Mouse (Mus musculus): ENCODE measurements around the gene Syna. TPM values are rescaled to one million over a fixed set of nuclear protein-coding genes. Genes with fewer than 3 reads are reported as not detected.

Gene Syna
- polyA plus RNA-seq, 1 experiment = not detected

GRCm38 (mm10) chr5:134565696-134566095 lies 5.7 kb upstream of the Syna start:
- TF ChIP-seq POLR2A (IDR thresholded peaks at IDR 0.05; ENCODE audit: borderline replicate concordance, control insufficient read depth, low read depth, low read length) (no peak), CTCF (IDR thresholded peaks at IDR 0.05; ENCODE audit: control insufficient read depth, insufficient read depth, low read length) (no peak)
- WGBS = 75% methylated on average over 6 of the region's 6 CpGs

GRCm38 (mm10) chr5:134564272-134564671 lies 4.3 kb upstream of the Syna start:
- H3K4me1 ChIP-seq (ENCODE audit: control insufficient read depth, insufficient read depth, low read length) = no peaks in the 10 kb centered on the region
- TF ChIP-seq CTCF (IDR thresholded peaks at IDR 0.05; ENCODE audit: control insufficient read depth, insufficient read depth, low read length) (no peak), POLR2A (IDR thresholded peaks at IDR 0.05; ENCODE audit: borderline replicate concordance, control insufficient read depth, low read depth, low read length) (no peak)
- H3K27ac ChIP-seq (ENCODE audit: control insufficient read depth, insufficient read depth, low read depth, low read length, poor library complexity) = no peak overlapping the region
- WGBS = 86% methylated on average over 2 of the region's 2 CpGs
- no peak overlapping the region for H3K4me3 ChIP-seq (replicated peaks; ENCODE audit: control insufficient read depth, low read depth, low read length)

More at GRCm38 (mm10) chr5:134565696-134566095, 5.7 kb upstream of the Syna start:
- Histone ChIP-seq H3K27ac (ENCODE audit: control insufficient read depth, insufficient read depth, low read depth, low read length, poor library complexity) (no peak overlapping the region), H3K4me3 (replicated peaks; ENCODE audit: control insufficient read depth, low read depth, low read length) (no peak overlapping the region), H3K4me1 (ENCODE audit: control insufficient read depth, insufficient read depth, low read length) (no peaks in the 10 kb centered on the region)

- no peak overlapping the region for H3K27ac ChIP-seq (ENCODE audit: control insufficient read depth, insufficient read depth, low read depth, low read length, poor library complexity)
- TF ChIP-seq CTCF (IDR thresholded peaks at IDR 0.05; ENCODE audit: control insufficient read depth, insufficient read depth, low read length) (no peak), POLR2A (IDR thresholded peaks at IDR 0.05; ENCODE audit: borderline replicate concordance, control insufficient read depth, low read depth, low read length) (no peak)
- H3K4me3 ChIP-seq (replicated peaks; ENCODE audit: control insufficient read depth, low read depth, low read length) = no peak overlapping the region
- no peaks in the 10 kb centered on the region; the same call in 1 of the 2 replicates for H3K4me1 ChIP-seq (ENCODE audit: control insufficient read depth, insufficient read depth, low read length)
- WGBS = 85% methylated on average over 16 of the region's 16 CpGs
These were observed 640 bp upstream of the Syna start for GRCm38 (mm10) chr5:134560450-134561171.

- H3K4me3 ChIP-seq (replicated peaks; ENCODE audit: control insufficient read depth, low read depth, low read length) = no peak overlapping the region
- WGBS = 21% methylated on average over 20 of the region's 20 CpGs
- no peak overlapping the region for H3K27ac ChIP-seq (ENCODE audit: control insufficient read depth, insufficient read depth, low read depth, low read length, poor library complexity)
- TF ChIP-seq POLR2A (IDR thresholded peaks at IDR 0.05; ENCODE audit: borderline replicate concordance, control insufficient read depth, low read depth, low read length) = no peak
- TF ChIP-seq CTCF (IDR thresholded peaks at IDR 0.05; ENCODE audit: control insufficient read depth, insufficient read depth, low read length) = no peak
- no peaks in the 10 kb centered on the region; the same call in none of the 2 replicates for H3K4me1 ChIP-seq (ENCODE audit: control insufficient read depth, insufficient read depth, low read length)
These were observed 4.4 kb downstream of the Syna start for GRCm38 (mm10) chr5:134555463-134556164.

- whole genome bisulfite sequencing = 79% methylated on average over 5 of the region's 5 CpGs
- TF ChIP-seq POLR2A (IDR thresholded peaks at IDR 0.05; ENCODE audit: borderline replicate concordance, control insufficient read depth, low read depth, low read length) (no peak), CTCF (IDR thresholded peaks at IDR 0.05; ENCODE audit: control insufficient read depth, insufficient read depth, low read length) (no peak)
- no peak overlapping the region for H3K4me3 ChIP-seq (replicated peaks; ENCODE audit: control insufficient read depth, low read depth, low read length)
- H3K4me1 ChIP-seq (ENCODE audit: control insufficient read depth, insufficient read depth, low read length) = no peaks in the 10 kb centered on the region; the same call in none of the 2 replicates
- no peak overlapping the region for H3K27ac ChIP-seq (ENCODE audit: control insufficient read depth, insufficient read depth, low read depth, low read length, poor library complexity)
These were observed 5.9 kb downstream of the Syna start for GRCm38 (mm10) chr5:134553951-134554546.

- 5% methylated on average over 61 of the region's 61 CpGs for WGBS
- Histone ChIP-seq H3K4me1 (ENCODE audit: control insufficient read depth, insufficient read depth, low read length) (no peaks in the 10 kb centered on the region; the same call in none of the 2 replicates), H3K27ac (ENCODE audit: control insufficient read depth, insufficient read depth, low read depth, low read length, poor library complexity) (peak within 1 kb of the TSS; percentile 81), H3K4me3 (replicated peaks; ENCODE audit: control insufficient read depth, low read depth, low read length) (peak within 1 kb of the TSS; percentile 74)
- TF ChIP-seq POLR2A (IDR thresholded peaks at IDR 0.05; ENCODE audit: borderline replicate concordance, control insufficient read depth, low read depth, low read length) (0 out of 2 replicates have a peak, but pooled peaks have one; percentile 24), CTCF (IDR thresholded peaks at IDR 0.05; ENCODE audit: control insufficient read depth, insufficient read depth, low read length) (no peak)
These were observed 7.6 kb downstream of the Syna start, which contains the start of gene Clip2 for GRCm38 (mm10) chr5:134552110-134552972. TSS of gene Clip2 (minus strand) at chr5:134552434.

GRCm38 (mm10) chr5:134551233-134552109 lies 8.5 kb downstream of the Syna start:
- Histone ChIP-seq H3K4me1 (ENCODE audit: control insufficient read depth, insufficient read depth, low read length) (no peaks in the 10 kb centered on the region; the same call in 1 of the 2 replicates), H3K4me3 (replicated peaks; ENCODE audit: control insufficient read depth, low read depth, low read length) (peak overlapping the region; percentile 74), H3K27ac (ENCODE audit: control insufficient read depth, insufficient read depth, low read depth, low read length, poor library complexity) (peak overlapping the region; percentile 81)
- 4% methylated on average over 52 of the region's 52 CpGs for WGBS
- TF ChIP-seq CTCF (IDR thresholded peaks at IDR 0.05; ENCODE audit: control insufficient read depth, insufficient read depth, low read length) (no peak), POLR2A (IDR thresholded peaks at IDR 0.05; ENCODE audit: borderline replicate concordance, control insufficient read depth, low read depth, low read length) (no peak)
